Mouse (Mus musculus) C2C12 (cell line): ENCODE measurements around the gene Cacng8.

Experiments used
- CTCF ChIP-seq: IDR thresholded peaks from one replicate; pipeline ENCODE4 v1.5.1; 2011; ENCODE audit not compliant: control insufficient read depth, insufficient read depth, insufficient read length
- MAX ChIP-seq: IDR thresholded peaks from one replicate; pipeline ENCODE4 v1.6.1; 2011; ENCODE audit warnings: mild to moderate bottlenecking, control low read depth

- no peak for TF ChIP-seq MAX
- no peak for TF ChIP-seq CTCF
These were observed 60.7 kb downstream of the Cacng8 start for GRCm38 (mm10) chr7:3451161-3451560.
